Mouse (Mus musculus): ENCODE data around the gene Ubr4.

- TF ChIP-seq HCFC1 (IDR thresholded peaks at IDR 0.05; ENCODE audit: borderline replicate concordance, insufficient read depth, low read length) (no peak), MAFK (IDR thresholded peaks at IDR 0.05; ENCODE audit: insufficient read depth, low read depth, low read length) (no peak)
Measured at GRCm38 (mm10) chr4:139423270-139423669, 70.9 kb downstream of the Ubr4 start.

Measured in ES-E14 (cell line).